Mouse (Mus musculus): ENCODE data around the gene Krt76.

GRCm38 (mm10) chr15:101924635-101925034 is 31.9 kb upstream of the Krt76 start, which contains the start of gene Krt4:
- TF ChIP-seq CTCF (IDR thresholded peaks at IDR 0.05; ENCODE audit: borderline replicate concordance, insufficient read depth, low read length) (no peak), POLR2A (IDR thresholded peaks at IDR 0.05; ENCODE audit: low read depth, low read length) (no peak)
